Mouse (Mus musculus): ENCODE data around the gene Hsd3b7. TPM values are rescaled to one million over a fixed set of nuclear protein-coding genes. Genes with fewer than 3 reads are reported as not detected.

The Hsd3b7 gene
- polyA plus RNA-seq, 1 experiment from 2014 or later: 55.8 TPM

DNA sequence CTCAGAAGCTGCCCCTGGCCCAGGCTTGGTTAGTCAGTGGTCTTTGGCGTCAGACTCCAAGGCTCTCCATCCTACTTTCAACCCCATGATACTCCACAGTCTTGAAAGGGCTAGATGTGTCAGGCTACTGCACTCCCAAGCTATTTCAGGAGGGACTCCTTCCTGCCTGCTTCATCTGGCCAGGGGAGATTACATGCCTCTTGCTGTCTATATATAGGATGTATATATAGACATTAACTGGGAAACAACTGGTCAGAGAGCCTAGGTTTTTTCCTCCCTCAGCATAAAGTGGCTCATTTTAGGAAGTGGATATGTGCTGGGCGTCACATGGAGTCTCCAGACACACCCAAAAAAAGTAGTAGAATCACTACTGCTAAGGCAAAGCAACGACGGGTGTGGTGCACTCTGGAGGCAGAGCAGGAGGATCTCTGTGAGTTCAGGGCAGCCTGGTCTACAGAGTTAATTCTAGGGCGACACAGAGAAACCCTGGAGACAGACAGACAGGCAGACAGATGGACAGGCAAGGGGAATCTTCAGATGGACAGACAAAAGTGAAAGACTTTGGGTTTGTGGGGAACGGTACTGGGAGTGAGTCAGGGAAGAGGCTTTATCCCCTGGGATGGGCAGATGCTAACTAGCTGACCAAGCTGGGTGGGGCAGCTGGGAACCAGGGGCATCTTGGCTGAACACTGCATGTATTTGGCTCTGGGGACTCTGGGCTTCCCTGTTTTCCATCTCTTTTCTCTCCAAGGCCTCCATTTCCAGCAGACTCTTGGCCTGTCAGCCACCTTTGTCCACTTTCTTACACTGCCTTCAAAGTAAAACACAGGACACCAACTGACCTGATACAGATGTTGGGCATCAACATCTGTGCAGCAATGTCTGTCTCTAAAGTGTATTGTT, 49.8 kb downstream of the Hsd3b7 start:
- no peak overlapping the region for H3K4me3 ChIP-seq (ENCODE audit: low read depth, low read length)

GRCm38 (mm10) chr7:127850906-127851305, 50.5 kb downstream of the Hsd3b7 start:
- 52% methylated on average over 5 of the region's 5 CpGs for WGBS
- H3K4me2 ChIP-seq (replicated peaks; ENCODE audit: low read depth, low read length): no peak overlapping the region
- ATAC-seq (peak; percentile 59), DNase-seq (ENCODE audit: low spot score) (peak; percentile 8)
- H3K9me3 ChIP-seq (ENCODE audit: low read length): no peaks in the 10 kb centered on the region
- no peak overlapping the region for H3K27ac ChIP-seq (ENCODE audit: low read length)
- no peak overlapping the region for H3K9ac ChIP-seq (replicated peaks; ENCODE audit: low read depth)
- H3K4me1 ChIP-seq (ENCODE audit: insufficient read depth, low read depth, low read length): no peaks in the 10 kb centered on the region
- no peak overlapping the region for H3K4me3 ChIP-seq (ENCODE audit: low read depth, low read length)
- no peaks in the 10 kb centered on the region for H3K27me3 ChIP-seq (replicated peaks; ENCODE audit: insufficient read depth, low read length)
- TF ChIP-seq CTCF (IDR thresholded peaks at IDR 0.05): no peak
- TF ChIP-seq EP300 (IDR thresholded peaks at IDR 0.05): no peak
- H3K36me3 ChIP-seq (ENCODE audit: insufficient read depth, low read length): peaks cover 5% of the 10 kb centered on the region; the same call in 1 of the 2 replicates

More for the DNA sequence above, 49.8 kb downstream of the Hsd3b7 start:
- Histone ChIP-seq H3K9ac (replicated peaks; ENCODE audit: low read depth) (no peak overlapping the region), H3K36me3 (ENCODE audit: insufficient read depth, low read length) (peaks cover 5% of the 10 kb centered on the region; the same call in 1 of the 2 replicates), H3K4me1 (ENCODE audit: insufficient read depth, low read depth, low read length) (no peaks in the 10 kb centered on the region), H3K4me2 (replicated peaks; ENCODE audit: low read depth, low read length) (no peak overlapping the region), H3K9me3 (ENCODE audit: low read length) (no peaks in the 10 kb centered on the region), H3K27me3 (replicated peaks; ENCODE audit: insufficient read depth, low read length) (no peaks in the 10 kb centered on the region), H3K27ac (ENCODE audit: low read length) (no peak overlapping the region)
- ATAC-seq (no peak), DNase-seq (ENCODE audit: low spot score) (peak; percentile 20)
- TF ChIP-seq CTCF (IDR thresholded peaks at IDR 0.05): no peak
- TF ChIP-seq EP300 (IDR thresholded peaks at IDR 0.05): no peak
- WGBS: 60% methylated on average over 6 of the region's 6 CpGs

Other genes with a start within 250 kb of the Hsd3b7 start
- 5.4 and 6.1 TPM in 2 replicates for gene Tmem265, start 239.2 kb upstream of the Hsd3b7 start, polyA plus RNA-seq (2015; fragmentation: Nextera tagmentation; extraction: Ambion mirVana)
- 31.7 and 34.4 TPM in 2 replicates for gene Phkg2, start 227.3 kb upstream of the Hsd3b7 start, polyA plus RNA-seq (2015; fragmentation: Nextera tagmentation; extraction: Ambion mirVana)
- gene Ccdc189, start 212.0 kb upstream of the Hsd3b7 start, polyA plus RNA-seq (2015; fragmentation: Nextera tagmentation; extraction: Ambion mirVana): 28.8 and 29.5 TPM in 2 replicates
- gene Rnf40, start 211.8 kb upstream of the Hsd3b7 start, polyA plus RNA-seq (2015; fragmentation: Nextera tagmentation; extraction: Ambion mirVana): 25.9 and 27.1 TPM in 2 replicates
- 5.2 and 6.0 TPM in 2 replicates for gene Zfp629, start 184.8 kb upstream of the Hsd3b7 start, polyA plus RNA-seq (2015; fragmentation: Nextera tagmentation; extraction: Ambion mirVana)
- 34.1 TPM in 2 replicates for gene Bcl7c, start 91.7 kb upstream of the Hsd3b7 start, polyA plus RNA-seq (2015; fragmentation: Nextera tagmentation; extraction: Ambion mirVana)
- gene Ctf1, start 87.9 kb upstream of the Hsd3b7 start, polyA plus RNA-seq (2015; fragmentation: Nextera tagmentation; extraction: Ambion mirVana): 9.9 and 10.4 TPM in 2 replicates
- 0.07 and 0.08 TPM in 2 replicates for gene Ctf2, start 68.4 kb upstream of the Hsd3b7 start, polyA plus RNA-seq (2015; fragmentation: Nextera tagmentation; extraction: Ambion mirVana)
- gene Fbxl19, start 56.1 kb upstream of the Hsd3b7 start, polyA plus RNA-seq (2015; fragmentation: Nextera tagmentation; extraction: Ambion mirVana): 1.6 TPM in 2 replicates
- 38.5 and 42.8 TPM in 2 replicates for gene Orai3, start 30.8 kb upstream of the Hsd3b7 start, polyA plus RNA-seq (2015; fragmentation: Nextera tagmentation; extraction: Ambion mirVana)
- gene Setd1a, start 23.9 kb upstream of the Hsd3b7 start, polyA plus RNA-seq (2015; fragmentation: Nextera tagmentation; extraction: Ambion mirVana): 10.5 and 11.0 TPM in 2 replicates
- gene Gm49388, start 15.0 kb upstream of the Hsd3b7 start, polyA plus RNA-seq (2015; fragmentation: Nextera tagmentation; extraction: Ambion mirVana): not detected in 2 replicates
- gene Stx4a, start 23.7 kb downstream of the Hsd3b7 start, polyA plus RNA-seq (2015; fragmentation: Nextera tagmentation; extraction: Ambion mirVana): 41.3 and 49.2 TPM in 2 replicates
- 0.74 and 0.94 TPM in 2 replicates for gene Stx1b, start 23.9 kb downstream of the Hsd3b7 start, polyA plus RNA-seq (2015; fragmentation: Nextera tagmentation; extraction: Ambion mirVana)
- 6.3 and 6.8 TPM in 2 replicates for gene Zfp646, start 75.6 kb downstream of the Hsd3b7 start, polyA plus RNA-seq (2015; fragmentation: Nextera tagmentation; extraction: Ambion mirVana)
- 9.4 and 10.0 TPM in 2 replicates for gene Zfp668, start 76.2 kb downstream of the Hsd3b7 start, polyA plus RNA-seq (2015; fragmentation: Nextera tagmentation; extraction: Ambion mirVana)
- gene Prss53, start 90.4 kb downstream of the Hsd3b7 start, polyA plus RNA-seq (2015; fragmentation: Nextera tagmentation; extraction: Ambion mirVana): 0.56 and 0.76 TPM in 2 replicates
- not detected in 2 replicates for gene Gm21974, start 94.8 kb downstream of the Hsd3b7 start, polyA plus RNA-seq (2015; fragmentation: Nextera tagmentation; extraction: Ambion mirVana)
- 134 TPM in 2 replicates for gene Vkorc1, start 95.0 kb downstream of the Hsd3b7 start, polyA plus RNA-seq (2015; fragmentation: Nextera tagmentation; extraction: Ambion mirVana)
- gene Bckdk, start 103.5 kb downstream of the Hsd3b7 start, polyA plus RNA-seq (2015; fragmentation: Nextera tagmentation; extraction: Ambion mirVana): 74.4 and 81.2 TPM in 2 replicates
- gene Kat8, start 111.9 kb downstream of the Hsd3b7 start, polyA plus RNA-seq (2015; fragmentation: Nextera tagmentation; extraction: Ambion mirVana): 21.1 TPM in 2 replicates
- 141 and 152 TPM in 2 replicates for gene Prss8, start 129.5 kb downstream of the Hsd3b7 start, polyA plus RNA-seq (2015; fragmentation: Nextera tagmentation; extraction: Ambion mirVana)
- gene Prss36, start 146.1 kb downstream of the Hsd3b7 start, polyA plus RNA-seq (2015; fragmentation: Nextera tagmentation; extraction: Ambion mirVana): 9.2 and 10.0 TPM in 2 replicates
- gene Fus, start 166.9 kb downstream of the Hsd3b7 start, polyA plus RNA-seq (2015; fragmentation: Nextera tagmentation; extraction: Ambion mirVana): 139 and 147 TPM in 2 replicates
- gene Pycard, start 193.3 kb downstream of the Hsd3b7 start, polyA plus RNA-seq (2015; fragmentation: Nextera tagmentation; extraction: Ambion mirVana): 33.7 and 35.3 TPM in 2 replicates
- 0.14 and 0.19 TPM in 2 replicates for gene Trim72, start 203.3 kb downstream of the Hsd3b7 start, polyA plus RNA-seq (2015; fragmentation: Nextera tagmentation; extraction: Ambion mirVana)